Mouse (Mus musculus) layer of hippocampus, adult 9-11 months (tissue): ENCODE results near the gene Odf3.
A peak's percentile ranks its signal among the peaks of the same experiment; 100 is the strongest.

Experiments
- DNase-seq: peaks from one replicate; pipeline ENCODE4 v3.0.0; 2022

The Odf3 gene

DNA sequence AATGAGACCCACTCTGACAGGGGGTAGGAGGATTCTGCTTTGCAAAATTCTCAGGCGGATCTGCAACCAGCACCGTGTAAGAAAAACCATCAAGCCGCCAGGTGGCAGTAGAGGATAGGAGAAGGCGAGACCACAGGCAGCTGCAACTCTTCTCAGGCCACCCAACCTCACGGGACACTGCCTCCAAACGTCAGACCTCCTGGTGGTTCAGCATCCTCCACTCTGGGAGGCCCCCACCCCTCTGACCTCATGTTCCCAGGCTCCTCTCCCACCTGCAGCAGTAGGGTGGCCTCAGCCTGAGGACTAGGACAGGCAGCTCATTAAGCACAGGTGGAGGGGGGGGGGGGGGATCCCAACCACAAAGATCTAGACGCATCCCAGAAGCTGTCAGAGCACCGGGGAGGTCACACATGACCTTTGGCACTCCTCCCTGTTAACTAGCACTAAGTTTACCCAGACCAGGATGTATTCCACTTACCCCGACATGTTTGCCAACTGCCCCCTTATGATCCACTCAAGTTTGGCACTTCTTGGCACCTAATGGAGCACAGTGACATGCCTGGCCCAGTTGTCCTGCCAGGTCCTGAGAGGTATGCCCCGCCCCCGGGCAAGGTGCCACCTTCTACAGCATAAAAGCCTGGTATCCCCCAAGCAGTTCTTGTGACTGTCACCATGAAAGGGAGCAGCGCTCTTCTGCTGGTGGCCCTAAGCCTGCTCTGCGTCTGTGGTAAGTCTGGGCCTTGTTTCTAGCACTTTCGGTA lies 2.5 kb upstream of the Odf3 start, which contains the start of gene Scgb1c1:
TSS of gene Scgb1c1 (plus strand) at position 643 of the 761 bp plus-strand sequence.
- peak; percentile 75 for DNase-seq

DNA sequence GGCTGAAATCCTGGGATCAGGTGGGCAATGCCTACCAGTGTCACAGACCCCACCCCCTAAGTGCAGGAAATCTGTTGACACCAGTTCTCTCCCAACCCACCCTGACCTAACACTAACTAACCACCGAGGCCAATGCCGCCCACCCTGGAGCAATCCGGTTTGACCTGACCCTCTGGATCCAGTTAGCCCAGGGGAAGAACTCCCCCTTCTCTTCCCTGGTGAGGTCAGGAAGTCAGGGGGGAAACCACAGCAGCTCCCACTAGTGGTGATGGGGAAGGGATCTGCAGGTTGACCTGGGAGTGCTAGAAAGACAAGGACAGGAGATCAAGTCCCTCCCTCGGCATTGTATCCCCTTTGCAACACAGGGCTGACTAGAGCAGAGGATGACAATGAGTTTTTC lies 1.9 kb upstream of the Odf3 start:
- DNase-seq, result no peak

DNA sequence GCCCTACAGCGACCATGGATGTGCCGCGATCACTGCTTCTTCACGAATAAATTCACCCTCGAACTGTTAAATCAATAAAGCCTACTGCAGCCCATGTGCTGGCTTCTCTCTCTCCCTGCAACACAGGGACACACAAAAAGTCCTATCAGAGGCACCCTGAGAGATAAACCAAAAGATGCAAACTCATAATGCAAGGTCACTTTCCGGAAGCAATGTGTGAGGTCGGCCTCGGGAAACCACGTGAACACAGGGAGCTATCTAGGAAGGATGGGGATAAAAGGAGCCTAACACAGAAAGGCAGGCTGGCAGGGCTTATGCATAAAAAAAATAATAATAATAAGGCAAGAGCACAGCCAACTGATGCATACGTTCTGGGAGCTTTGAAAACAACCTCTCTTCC lies 929 bp upstream of the Odf3 start:
- DNase-seq, result no peak

DNA sequence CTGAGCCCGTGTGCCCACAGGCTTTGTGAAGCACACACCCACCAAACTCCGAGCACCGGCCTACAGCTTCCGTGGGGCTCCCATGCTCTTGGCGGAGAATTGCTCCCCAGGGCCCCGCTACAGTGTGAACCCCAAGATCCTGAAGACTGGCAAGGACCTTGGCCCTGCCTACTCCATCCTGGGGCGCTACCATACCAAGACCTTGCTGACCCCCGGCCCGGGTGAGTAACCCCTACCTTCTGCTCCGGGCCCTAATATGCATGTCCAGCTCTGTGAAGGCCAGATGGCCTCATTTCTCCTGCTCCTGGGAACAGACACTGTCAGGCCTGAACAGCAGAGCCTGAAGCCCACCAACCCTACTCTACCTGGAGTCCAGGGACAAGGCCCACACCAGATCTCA lies 986 bp downstream of the Odf3 start:
- no peak for DNase-seq

DNA sequence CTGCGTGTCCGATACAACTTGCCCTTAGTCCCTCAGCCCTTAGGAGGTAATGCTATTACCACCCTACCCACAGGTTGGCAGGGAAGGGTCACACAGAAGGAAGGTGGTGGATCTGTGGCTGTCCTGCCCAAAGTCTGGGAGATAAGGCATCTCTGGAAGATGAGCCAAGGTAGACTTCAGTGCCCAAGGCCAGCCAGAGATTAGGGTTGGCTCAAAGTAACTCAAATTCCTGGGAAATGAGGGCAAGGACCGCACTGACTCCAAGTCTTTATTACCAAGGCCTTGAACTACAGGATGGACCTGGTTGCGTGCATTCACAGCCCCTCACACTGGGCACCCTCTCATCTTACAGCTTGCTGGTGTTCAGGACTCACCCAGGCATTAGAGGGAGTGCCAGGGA lies 4.3 kb downstream of the Odf3 start:
- no peak for DNase-seq

DNA sequence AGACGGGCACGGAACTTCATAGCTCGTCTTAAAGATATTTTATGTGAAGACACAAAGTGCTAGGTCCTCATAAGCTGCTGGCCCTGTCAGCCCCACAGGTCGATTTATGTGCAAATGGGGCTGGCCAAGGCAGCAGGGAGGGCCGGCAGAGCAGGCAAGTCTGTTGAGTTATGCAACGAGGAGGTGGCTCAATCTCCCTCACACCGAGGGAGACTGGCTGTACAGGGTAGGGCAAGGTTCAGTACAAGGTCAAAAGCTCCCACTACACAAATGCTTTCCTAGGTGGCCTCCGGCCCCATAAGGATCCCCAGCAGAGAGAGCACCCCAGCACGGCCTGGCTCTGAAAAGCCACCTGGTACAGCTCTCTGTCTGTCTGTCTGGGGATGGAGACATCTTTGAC lies 5.8 kb downstream of the Odf3 start:
- DNase-seq, result no peak

DNA sequence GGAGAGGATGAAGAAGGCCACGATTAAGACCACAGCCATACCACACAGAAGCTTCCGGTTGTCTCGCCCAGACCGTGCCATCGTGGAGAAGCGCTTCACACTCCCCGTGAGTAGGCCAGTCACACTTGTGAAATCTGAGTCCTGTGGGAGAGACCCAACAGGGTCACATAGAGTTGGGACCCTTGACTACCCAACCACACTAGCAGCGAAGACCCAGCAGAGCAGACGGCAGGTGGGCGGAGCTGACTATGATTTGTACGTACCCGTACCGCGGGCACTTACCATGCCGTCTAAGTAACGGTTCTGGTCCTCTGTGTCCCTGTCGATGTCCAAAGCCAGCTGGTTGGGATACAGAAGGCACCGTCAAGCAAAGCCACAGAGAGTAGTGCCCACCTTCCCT lies 6.9 kb downstream of the Odf3 start:
- no peak for DNase-seq

DNA sequence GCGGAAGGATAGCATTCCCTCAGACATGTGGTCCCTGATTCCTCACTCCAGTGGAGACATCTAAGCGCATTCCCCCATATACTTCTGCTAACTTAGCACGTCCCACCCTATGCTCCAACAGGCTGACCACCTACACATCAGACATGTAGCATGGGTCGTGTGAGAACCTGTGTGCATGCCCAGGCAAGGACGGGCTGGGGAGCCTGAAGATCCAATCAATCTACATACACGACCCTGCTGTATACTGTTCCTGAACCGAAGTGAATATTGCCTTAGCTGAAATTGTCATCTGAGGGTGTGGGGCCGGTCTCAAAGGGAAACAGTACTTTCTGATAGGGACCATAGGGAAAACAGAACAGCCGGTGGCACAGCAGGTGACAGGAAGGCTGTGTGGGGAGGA lies 7.6 kb downstream of the Odf3 start:
- DNase-seq, result no peak

DNA sequence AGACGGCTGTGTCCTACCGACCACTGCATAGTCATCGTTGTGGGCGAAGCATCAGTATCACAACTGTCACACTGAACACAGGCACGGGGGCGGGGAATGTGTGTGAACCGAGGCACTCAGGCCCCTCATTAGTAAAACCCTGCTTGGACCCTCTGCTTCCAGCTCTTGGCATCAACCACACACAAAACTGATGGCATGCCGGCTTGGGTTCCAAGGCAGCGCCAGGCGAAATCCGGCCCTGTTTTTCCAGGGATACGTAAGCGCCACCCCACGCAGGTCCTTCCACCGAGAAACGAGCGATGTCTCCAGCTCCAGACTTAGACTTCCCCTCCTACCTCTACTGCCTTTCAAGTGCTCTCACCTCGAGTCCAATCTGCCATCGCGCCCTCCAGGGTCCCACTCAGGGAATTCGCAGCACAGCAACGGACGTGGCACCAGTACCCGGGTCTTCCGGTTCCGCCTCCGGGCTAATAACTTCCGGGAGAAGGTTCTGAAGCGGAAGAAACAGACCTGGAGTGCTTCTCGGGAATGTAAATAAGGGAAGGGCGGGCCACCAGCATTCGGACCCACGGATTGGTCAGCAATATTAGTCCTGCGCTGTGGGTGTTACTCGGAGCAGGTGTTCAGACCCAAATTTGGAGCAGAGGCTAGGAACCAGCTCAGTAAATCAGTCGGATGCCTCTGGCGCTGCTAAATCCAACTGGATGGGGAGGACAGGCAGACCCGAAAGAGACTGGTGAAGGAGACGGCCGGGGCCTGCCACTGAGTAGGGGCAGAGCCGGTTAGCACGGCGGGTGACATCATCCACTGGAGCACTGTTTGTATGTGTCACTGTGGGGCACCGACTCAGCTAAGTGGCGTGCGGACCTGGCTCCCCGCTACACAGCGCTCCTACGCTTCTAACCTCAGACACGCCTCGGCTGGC lies 8.5 kb downstream of the Odf3 start, which contains the start of gene Gm45785:
TSS of gene Gm45785 (minus strand) at position 472 of the 925 bp plus-strand sequence.
- peak; percentile 93 for DNase-seq

DNA sequence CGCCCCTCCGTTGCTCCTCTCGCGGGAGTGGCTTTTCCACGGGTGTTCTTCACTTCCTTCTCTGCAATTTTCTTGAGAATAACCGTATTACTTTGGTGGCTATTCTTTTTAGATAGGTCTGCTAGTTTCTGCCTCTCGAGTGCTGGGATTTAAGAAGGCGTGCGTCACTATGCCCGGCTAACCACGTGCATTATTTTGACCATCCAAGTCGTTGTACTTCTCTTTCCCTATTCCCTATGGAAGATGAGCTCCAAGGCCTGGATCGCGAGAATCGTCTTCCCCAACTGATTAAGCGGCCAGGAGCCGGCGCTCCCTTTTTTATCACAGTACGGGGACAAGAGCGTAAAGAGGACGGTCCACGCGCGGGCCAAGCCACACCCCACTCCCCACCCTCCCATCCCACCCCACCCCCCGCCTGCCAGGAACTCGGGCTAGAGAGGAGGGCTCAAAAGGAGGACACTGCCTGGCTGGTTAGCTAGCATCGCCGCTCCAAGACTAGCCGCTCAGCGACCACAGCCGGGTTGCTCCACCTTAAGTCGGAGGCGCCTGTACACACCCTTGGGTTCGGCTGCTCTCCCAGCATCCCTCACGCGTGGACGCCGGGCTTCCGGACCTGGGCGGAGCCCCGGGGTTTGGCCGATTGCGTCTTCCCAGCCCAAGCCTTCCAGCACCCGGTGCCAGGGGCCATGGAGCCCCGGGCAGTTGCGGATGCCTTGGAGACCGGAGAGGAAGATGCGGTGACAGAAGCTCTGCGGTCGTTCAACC lies 9.4 kb downstream of the Odf3 start, which contains the start of gene Ric8a:
TSS of gene Ric8a (plus strand) at position 173 of the 765 bp plus-strand sequence.
- peak; percentile 91 for DNase-seq

DNA sequence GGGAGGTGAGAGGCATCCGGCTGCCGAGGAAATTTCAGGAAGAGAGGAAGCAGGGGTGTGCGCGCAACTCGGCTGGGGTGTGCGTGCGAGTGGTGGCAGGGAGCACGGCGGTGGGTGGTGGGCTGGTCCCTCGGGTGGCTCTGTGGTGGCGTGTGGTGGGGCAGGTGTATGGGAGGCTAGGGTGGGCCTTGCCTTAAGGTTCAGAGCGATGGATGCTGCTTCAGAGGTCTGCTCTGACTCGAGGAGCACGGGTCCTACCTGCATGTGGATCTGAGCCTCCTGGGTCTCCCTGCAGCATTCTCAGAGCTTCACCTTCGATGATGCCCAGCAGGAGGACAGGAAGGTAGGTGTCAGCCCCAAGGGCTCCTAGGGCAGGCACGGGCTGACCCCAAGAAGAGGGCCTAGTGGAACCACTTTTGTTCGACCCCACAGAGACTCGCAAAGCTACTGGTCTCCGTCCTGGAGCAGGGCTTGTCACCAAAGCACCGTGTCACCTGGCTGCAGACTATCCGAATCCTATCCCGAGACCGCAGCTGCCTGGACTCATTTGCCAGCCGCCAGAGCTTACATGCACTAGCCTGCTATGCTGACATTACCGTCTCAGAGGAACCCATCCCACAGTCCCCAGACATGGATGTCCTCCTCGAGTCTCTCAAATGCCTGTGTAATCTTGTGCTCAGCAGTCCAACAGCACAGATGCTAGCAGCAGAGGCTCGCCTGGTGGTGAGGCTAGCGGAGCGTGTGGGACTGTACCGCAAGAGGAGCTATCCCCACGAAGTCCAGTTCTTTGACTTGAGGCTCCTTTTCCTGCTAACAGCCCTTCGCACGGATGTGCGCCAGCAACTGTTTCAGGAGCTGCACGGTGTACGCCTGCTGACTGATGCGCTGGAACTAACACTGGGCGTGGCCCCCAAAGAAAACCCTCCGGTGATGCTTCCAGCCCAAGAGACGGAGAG lies 10.2 kb downstream of the Odf3 start, which contains the start of gene Bet1l:
TSS of gene Bet1l (minus strand) at position 28 of the 956 bp plus-strand sequence.
- no peak for DNase-seq

DNA sequence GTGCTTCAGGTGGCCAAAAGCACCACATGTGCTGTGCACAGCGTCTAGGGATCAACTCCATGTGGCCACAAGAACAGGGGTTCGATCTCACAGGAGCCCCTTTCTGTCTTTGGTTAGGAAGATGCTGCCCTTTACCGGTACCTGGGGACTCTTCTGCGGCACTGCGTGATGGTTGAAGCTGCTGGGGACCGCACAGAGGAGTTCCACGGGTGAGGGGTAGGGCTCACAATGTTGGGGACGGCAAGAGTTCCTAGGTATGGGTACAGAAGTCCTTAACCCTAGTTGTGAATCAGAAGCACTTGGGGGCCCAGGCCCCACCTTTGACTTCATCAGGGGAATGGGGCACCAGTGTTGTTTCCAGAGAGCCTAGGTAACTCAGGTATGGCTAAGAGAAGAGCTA lies 11.1 kb downstream of the Odf3 start:
- no peak for DNase-seq

DNA sequence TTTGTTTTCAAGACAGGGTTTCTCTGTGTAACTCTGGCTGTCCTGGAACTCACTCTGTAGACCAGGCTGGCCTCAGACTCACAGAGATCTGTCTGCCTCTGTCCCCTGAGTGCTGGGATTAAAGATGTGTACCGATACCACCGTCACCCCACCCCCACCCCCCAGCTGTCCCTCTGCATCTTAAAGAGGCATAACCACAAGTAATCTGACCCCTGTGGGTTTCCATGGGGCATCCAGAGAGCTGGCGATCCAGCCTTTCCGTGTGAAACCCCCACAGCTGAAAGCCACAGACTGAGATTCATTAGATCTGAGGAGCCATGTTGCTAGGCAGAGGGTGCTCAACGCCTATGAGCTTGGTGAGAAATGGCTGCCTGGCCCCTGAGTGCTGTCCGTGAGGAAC lies 12.4 kb downstream of the Odf3 start:
- DNase-seq, result no peak

DNA sequence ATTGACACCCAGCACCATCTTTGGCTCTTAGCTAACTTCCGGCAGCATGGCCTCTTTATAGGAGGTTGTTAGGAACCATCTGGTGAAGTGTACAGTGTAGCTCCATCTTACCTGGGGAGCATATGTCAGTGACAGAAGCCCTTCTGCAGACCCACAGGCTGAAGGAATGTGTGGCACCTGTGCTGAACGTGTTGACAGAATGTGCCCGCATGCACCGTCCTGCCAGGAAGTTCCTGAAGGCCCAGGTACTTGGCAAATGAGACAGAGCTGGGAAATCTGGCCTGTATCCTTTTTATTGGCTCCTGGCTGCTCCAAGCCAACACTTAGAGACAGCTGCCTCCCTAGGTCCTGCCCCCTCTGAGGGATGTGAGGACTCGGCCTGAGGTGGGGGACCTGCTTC lies 13.1 kb downstream of the Odf3 start:
- DNase-seq, result no peak

DNA sequence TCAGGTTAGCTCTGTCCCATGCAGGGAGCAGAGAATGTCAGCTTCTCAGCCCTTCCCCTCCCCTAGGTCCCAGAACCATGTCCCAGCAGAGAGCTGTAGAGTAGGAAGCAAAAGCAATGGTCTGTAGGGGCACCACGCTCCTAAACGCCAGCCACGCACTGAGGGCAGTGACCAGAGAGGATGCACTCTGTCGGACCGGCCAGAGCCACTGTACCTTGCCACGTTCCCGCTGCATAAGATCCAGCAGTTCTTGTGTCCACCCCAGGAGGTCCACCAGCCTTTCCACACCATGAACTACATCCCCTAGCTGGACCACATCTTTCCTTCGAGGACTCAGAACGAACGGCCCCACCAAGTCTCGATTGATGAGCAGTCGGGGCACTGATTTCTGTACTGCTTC lies 17.2 kb downstream of the Odf3 start:
- no peak for DNase-seq

DNA sequence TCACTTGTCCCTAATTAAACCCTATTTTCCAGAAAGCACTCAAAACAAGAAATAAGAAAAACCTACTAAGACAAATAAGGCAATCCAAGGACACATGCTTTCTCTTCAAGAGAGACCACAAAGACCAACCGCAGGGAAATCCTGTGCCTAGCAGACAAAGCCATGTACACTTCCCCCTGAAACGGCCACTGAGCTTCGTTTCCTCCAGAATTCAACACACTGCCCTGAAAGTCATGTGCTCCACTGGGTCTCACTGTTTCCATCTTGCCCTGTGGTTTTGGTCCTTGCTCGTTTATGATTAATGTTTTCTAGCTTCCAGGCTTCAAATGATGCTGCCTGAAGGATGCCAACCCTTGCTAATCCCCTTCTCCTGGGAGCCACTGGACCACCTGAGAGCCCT lies 26.6 kb downstream of the Odf3 start:
- no peak for DNase-seq

DNA sequence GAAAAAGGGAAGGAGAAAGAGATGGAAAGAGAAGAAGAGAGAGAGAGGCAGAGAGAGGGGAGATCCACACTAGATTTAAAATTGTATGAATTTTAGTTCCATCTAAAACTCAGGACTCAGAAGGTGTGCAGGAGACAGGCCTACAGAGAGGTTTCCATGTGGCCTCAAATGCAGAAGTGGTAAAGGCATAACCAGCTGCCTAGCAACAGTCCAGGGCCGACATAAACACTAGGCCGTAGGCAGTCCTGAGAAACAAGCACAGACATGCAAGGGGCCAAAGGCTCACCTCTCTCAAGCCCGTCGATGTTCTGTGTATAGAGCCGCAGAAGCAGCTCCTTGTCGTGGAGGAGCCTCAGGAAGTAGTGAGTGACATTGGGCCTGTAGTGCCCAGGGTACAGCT lies 29.8 kb downstream of the Odf3 start:
- no peak for DNase-seq

DNA sequence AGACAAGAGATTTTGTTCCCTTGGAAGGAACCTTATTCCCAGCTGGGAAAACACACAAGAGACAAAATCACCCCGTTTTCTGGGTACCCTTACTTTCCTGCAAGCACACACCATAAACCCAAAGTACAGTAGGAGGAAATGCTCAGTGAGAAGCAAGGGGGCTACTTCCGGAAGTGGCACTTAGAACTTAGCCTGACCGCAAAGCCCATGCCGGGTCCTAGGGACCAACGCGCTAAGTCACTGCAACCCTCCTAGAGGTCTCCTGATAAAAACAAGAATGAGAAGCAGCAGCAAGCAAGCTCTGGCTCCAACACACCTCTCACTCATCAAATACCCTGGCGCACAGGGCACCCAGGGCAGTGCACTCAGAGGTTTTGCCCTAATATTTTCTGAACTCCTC lies 31.8 kb downstream of the Odf3 start:
- no peak for DNase-seq

DNA sequence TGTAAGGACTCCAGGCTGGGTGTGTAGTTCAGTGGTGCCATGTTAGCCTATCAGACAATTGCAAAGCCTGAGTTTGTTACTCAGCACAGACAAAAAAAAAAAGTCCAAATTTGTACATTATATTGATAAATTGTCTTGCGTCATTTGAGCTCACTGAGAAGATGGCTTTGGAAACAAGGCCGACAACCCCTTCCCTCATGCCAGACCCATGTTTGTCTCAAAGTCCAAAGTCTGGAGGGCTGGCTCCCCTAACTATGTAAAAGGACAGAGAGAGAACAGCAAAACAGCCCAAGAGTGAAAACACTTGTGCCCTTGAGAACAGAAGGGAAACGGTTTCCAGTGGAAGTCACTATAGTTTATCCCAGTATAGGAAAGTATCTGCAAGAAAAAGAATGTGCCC lies 32.8 kb downstream of the Odf3 start:
- no peak for DNase-seq

DNA sequence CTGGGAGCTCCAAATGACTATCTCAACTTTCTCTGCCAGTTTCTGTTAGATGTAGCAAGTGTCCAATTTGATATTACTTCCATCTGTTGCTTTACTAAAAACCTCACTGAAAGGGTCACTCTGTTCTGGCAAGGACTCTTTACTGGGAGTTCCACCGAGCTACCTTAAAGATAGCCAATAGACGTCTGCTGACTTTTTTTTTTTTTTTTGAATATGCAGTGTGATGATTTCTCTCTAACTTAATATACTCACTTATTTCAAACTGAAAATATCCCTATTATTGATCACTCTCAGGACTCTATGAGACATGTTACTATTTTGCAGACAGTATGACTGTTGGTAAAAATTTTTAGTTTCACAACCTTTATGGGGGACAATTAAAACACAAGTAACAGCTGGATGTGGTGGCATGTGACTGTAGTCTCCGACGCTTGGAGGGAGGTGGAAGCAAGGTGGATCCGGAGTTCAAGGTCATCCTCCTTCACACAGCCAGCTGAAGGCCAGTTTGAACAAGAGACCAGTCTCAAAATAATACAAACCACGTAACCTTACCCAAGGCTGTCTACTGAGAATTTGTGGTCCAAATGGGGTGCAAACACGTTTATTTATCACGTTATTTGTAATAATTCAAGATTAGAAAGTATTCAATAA lies 33.4 kb downstream of the Odf3 start:
- no peak for DNase-seq
